Mouse (Mus musculus) ES-E14 (cell line): Measurements from ENCODE around the gene Il6ra. TPM values are rescaled to one million over a fixed set of nuclear protein-coding genes. Genes with fewer than 3 reads are reported as not detected.

Experiments
- DNase-seq: peaks from one replicate; pipeline ENCODE4 v3.0.0-alpha.2; 2013; ENCODE audit warnings: low read depth, low spot score
- H3K27ac ChIP-seq: 2 replicates; pipeline ENCODE4 v1.5.1; 2012; ENCODE audit warnings: low read depth, mild to moderate bottlenecking, low read length, moderate library complexity, mixed read lengths; ENCODE audit not compliant: poor library complexity, insufficient read depth, severe bottlenecking
- H3K36me3 ChIP-seq: 2 replicates; pipeline ENCODE4 v1.6.1; 2012; ENCODE audit warnings: mild to moderate bottlenecking, low read length, moderate library complexity, mixed read lengths; ENCODE audit not compliant: control insufficient read depth, poor library complexity, insufficient read depth, severe bottlenecking
- H3K4me1 ChIP-seq, 2 experiments: fragments of 150-350 bp in 1 of 2; sonication (generic) in 1 of 2; 2 replicates each; pipeline ENCODE4 v1.6.1; 2012; ENCODE audit warnings: low read length in 2 of 2, mild to moderate bottlenecking in 1 of 2, mixed read lengths in 1 of 2; ENCODE audit not compliant: control insufficient read depth in 2 of 2, insufficient read depth in 2 of 2, poor library complexity in 1 of 2
- H3K4me3 ChIP-seq, 2 experiments: fragments of 150-350 bp in 1 of 2; sonication (generic) in 1 of 2; 2 replicates each; pipeline ENCODE4 v1.5.1; 2012; ENCODE audit warnings: low read length in 2 of 2, low read depth in 1 of 2, mild to moderate bottlenecking in 1 of 2, mixed read lengths in 1 of 2; ENCODE audit not compliant: insufficient read depth in 1 of 2, poor library complexity in 1 of 2, severe bottlenecking in 1 of 2
- H3K9ac ChIP-seq: 2 replicates; pipeline ENCODE4 v1.6.1; 2012; ENCODE audit warnings: low read depth, mild to moderate bottlenecking, low read length, mixed read lengths; ENCODE audit not compliant: poor library complexity, insufficient read depth, severe bottlenecking
- H3K9me3 ChIP-seq: fragments of 150-350 bp; sonication (generic); 2 replicates; pipeline ENCODE4 v1.6.1; 2012; ENCODE audit warnings: low read depth, mild to moderate bottlenecking, low read length; ENCODE audit not compliant: control insufficient read depth, insufficient read depth
- CHD2 ChIP-seq: IDR thresholded peaks from 2 replicates; pipeline ENCODE4 v1.6.1; 2014; ENCODE audit warnings: mild to moderate bottlenecking, low read depth, low read length, inconsistent platforms
- HCFC1 ChIP-seq: IDR thresholded peaks from 2 replicates; pipeline ENCODE4 v1.6.1; 2012; ENCODE audit warnings: low read length, inconsistent platforms, borderline replicate concordance; ENCODE audit not compliant: insufficient read depth
- MAFK ChIP-seq: IDR thresholded peaks from 2 replicates; pipeline ENCODE4 v1.6.1; 2014; ENCODE audit warnings: mild to moderate bottlenecking, low read depth, low read length, inconsistent platforms; ENCODE audit not compliant: insufficient read depth
- ZC3H11A ChIP-seq: IDR thresholded peaks from 2 replicates; pipeline ENCODE4 v1.6.1; 2012; ENCODE audit warnings: low read depth, mild to moderate bottlenecking, inconsistent platforms, low read length, borderline replicate concordance
- ZNF384 ChIP-seq: IDR thresholded peaks from 2 replicates; pipeline ENCODE4 v1.6.1; 2012; ENCODE audit warnings: low read depth, low read length, inconsistent platforms
- in situ Hi-C, 2 experiments: fragments of 600-800 bp; cut with MboI; formaldehyde crosslinking; loops; one replicate each; pipeline ENCODE4 v1.15.1; 2025; ENCODE audit warnings: low sequenced_read_pairs in 2 of 2, inconsistent platforms in 1 of 2; ENCODE audit not compliant: unreplicated experiment in 2 of 2
- total RNA-seq: library from RNA; depleted of rRNA; stranded (reverse); fragments of 300-350 nt; gene quantifications from 2 replicates; pipeline ENCODE4 v1.2.3, GENCODE M21; 2012

Gene Il6ra
- total RNA-seq, 1 experiment, result 1.0 TPM

DNA sequence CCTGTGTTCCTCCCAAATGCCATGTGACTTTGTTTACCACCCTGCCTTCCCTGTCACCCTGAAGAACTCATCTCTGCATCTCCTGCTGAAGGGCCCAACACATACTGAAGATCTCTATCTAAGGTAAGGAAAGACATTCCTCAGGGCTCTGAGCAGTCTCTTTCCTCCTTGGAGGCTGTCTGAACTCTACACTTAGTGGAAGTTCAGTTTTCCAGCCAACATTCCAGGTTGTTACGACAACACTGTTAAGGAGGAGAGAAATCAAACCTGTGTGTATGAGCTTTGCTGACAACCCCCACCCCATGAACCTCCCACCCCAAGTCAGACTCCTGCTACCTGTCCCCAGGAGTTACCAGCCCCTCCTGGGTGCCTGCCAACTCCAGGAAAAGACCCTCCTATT, 3.6 kb upstream of the Il6ra start:
- H3K4me1 ChIP-seq, result 0 out of 4 replicates have a peak, but pooled peaks cover 0 to 4% of the 10 kb centered on the region in 2 experiments
- no peak overlapping the region for H3K9ac ChIP-seq
- DNase-seq, result no peak
- H3K27ac ChIP-seq, result no peak overlapping the region
- in situ Hi-C loops, result no loop called here
- H3K9me3 ChIP-seq, result no peaks in the 10 kb centered on the region
- no peak for TF ChIP-seq MAFK
- TF ChIP-seq ZC3H11A, result no peak
- TF ChIP-seq CHD2, result no peak
- no peak for TF ChIP-seq ZNF384
- no peak for TF ChIP-seq HCFC1
- H3K4me3 ChIP-seq, result no peak overlapping the region
- H3K36me3 ChIP-seq, result no peaks in the 10 kb centered on the region; the same call in 1 of the 2 replicates

DNA sequence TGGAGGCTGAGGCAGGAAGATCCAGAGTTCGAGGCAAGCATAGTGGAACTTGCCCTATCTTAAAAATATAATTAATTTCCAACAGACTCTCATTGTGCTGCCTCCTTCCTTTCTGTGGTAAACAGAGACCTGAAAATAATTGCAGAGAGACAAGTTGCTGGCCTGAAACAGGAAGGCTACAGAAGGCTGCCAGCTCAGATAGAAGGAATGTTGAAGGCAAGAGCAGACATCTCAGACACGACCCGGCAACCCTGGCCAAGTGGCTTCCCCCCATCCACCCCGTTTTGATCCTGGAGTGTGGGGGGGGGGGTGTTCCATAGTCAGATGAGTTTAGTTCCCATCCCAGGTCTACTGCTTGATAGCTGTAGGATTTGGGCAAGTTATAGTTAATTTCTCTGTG, 1.7 kb upstream of the Il6ra start:
- Histone ChIP-seq H3K36me3 (no peaks in the 10 kb centered on the region; the same call in 1 of the 2 replicates), H3K4me3 (no peak overlapping the region), H3K4me1 (0 out of 4 replicates have a peak, but pooled peaks cover 0 to 4% of the 10 kb centered on the region in 2 experiments), H3K9ac (no peak overlapping the region), H3K9me3 (no peaks in the 10 kb centered on the region), H3K27ac (no peak overlapping the region)
- no peak for TF ChIP-seq ZC3H11A
- no peak for TF ChIP-seq HCFC1
- no peak for TF ChIP-seq MAFK
- TF ChIP-seq CHD2, result no peak
- TF ChIP-seq ZNF384, result no peak
- in situ Hi-C loops, result no loop called here
- no peak for DNase-seq

DNA sequence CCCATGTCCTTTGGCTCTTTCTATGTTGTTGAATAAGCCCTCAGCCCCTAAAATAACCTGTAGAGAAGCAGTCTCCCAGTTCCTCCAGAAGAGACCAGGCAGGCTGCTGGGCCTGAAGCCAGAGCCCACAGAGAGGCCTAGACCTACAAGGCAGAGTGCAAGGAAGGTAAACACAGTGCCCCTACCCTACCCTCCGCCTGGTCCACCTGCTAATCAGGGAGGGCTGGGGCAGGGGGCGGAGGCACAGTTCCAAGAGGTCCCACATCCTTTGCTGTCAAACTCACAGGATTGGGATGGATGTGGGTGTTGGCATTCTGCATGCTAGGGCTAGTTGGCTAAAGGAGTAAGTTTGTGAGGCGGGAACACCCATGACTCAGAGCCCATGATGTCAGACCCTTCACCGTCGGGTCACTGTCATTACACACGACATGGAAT, 871 bp downstream of the Il6ra start:
- H3K4me1 ChIP-seq, result 0 out of 4 replicates have a peak, but pooled peaks cover 0 to 4% of the 10 kb centered on the region in 2 experiments
- H3K27ac ChIP-seq, result no peak overlapping the region
- no peak for DNase-seq
- no peak overlapping the region for H3K9ac ChIP-seq
- in situ Hi-C loops, result no loop called here
- no peaks in the 10 kb centered on the region for H3K9me3 ChIP-seq
- H3K4me3 ChIP-seq, result peak overlapping the region; percentile 70 to 82; a peak in 2 of 4 replicates
- no peaks in the 10 kb centered on the region; the same call in 1 of the 2 replicates for H3K36me3 ChIP-seq
- TF ChIP-seq CHD2, result no peak
- no peak for TF ChIP-seq MAFK
- no peak for TF ChIP-seq ZNF384
- no peak for TF ChIP-seq HCFC1
- TF ChIP-seq ZC3H11A, result no peak

DNA sequence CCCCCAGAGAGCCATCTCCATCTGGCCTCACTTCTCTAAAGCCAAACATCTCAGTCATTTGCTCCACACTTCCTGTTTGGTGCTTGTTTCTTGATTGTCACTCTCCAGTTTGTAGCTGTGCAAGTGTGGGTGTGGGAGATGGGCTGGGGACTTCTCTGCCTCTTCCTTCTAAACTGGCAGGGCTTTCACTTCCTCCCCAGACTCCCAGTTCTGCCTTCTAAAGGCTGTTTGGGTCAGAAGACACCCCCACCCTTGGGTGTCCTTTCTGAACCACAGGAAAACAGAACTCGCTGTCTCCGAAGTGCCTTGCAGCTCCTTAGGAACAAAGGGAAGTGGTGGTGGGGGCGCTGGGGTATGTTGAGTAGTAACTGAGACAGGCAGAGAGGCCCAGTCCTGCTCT, 1.8 kb downstream of the Il6ra start:
- no peak overlapping the region for H3K4me3 ChIP-seq
- no peak overlapping the region for H3K27ac ChIP-seq
- no peak overlapping the region for H3K9ac ChIP-seq
- no peaks in the 10 kb centered on the region; the same call in 1 of the 2 replicates for H3K36me3 ChIP-seq
- in situ Hi-C loops, result no loop called here
- 0 out of 4 replicates have a peak, but pooled peaks cover 0 to 4% of the 10 kb centered on the region in 2 experiments for H3K4me1 ChIP-seq
- no peaks in the 10 kb centered on the region for H3K9me3 ChIP-seq
- TF ChIP-seq MAFK (no peak), ZNF384 (no peak), ZC3H11A (no peak), HCFC1 (no peak), CHD2 (no peak)
- DNase-seq, result no peak
